Mouse (Mus musculus) neural tube, embryonic 11.5 days (tissue): Measurements from ENCODE around the gene Gpr4. TPM values are rescaled to one million over a fixed set of nuclear protein-coding genes. Genes with fewer than 3 reads are reported as not detected.

Source experiments
- microRNA counts: library from miRNA; unstranded; fragments of <30 nt; microRNA quantifications from one replicate; lab custom pipeline; 2015
- microRNA-seq: library from miRNA; unstranded; fragments of <30 nt; microRNA quantifications from one replicate; pipeline ENCODE4, GENCODE M21; 2016
- polyA plus RNA-seq: library from polyadenylated mRNA; unstranded; fragments of >200 nt; fragmentation: Nextera tagmentation; extraction: Ambion mirVana; gene quantifications from 2 replicates; pipeline ENCODE4 v1.2.1, GENCODE M21; 2014

Gpr4 gene
- polyA plus RNA-seq, 1 experiment from 2014 or later = 2.6 TPM

MicroRNA genes within 50 kb of the gene (microRNA counts, 519-probe panel; counts per million panel counts)
- 171 counts per million, percentile 57 among the panel's probes with 10 or more counts for microRNA mmu-miR-330 (lab: Ali Mortazavi, UCI)

Small RNA genes lying within 50 kb of the gene (microRNA-seq; reads per million reads assigned to microRNA genes)
- 229 reads per million, percentile 61 among the genes with 10 or more reads in this experiment for gene Mir330

Other genes with a start within 250 kb of the Gpr4 start
- gene Nanos2, start 225.1 kb upstream of the Gpr4 start, polyA plus RNA-seq = 0.29 TPM in 1 of 2 replicates, not detected in the other
- 4.4 and 4.7 TPM in 2 replicates for gene Mypop, start 221.3 kb upstream of the Gpr4 start, polyA plus RNA-seq
- 27.2 and 31.4 TPM in 2 replicates for gene Irf2bp1, start 208.5 kb upstream of the Gpr4 start, polyA plus RNA-seq
- gene Foxa3, start 189.0 kb upstream of the Gpr4 start, polyA plus RNA-seq = not detected in 2 replicates
- 30.5 and 35.6 TPM in 2 replicates for gene Sympk, start 188.2 kb upstream of the Gpr4 start, polyA plus RNA-seq
- gene Rsph6a, start 157.8 kb upstream of the Gpr4 start, polyA plus RNA-seq = not detected in 2 replicates
- 29.7 and 31.7 TPM in 2 replicates for gene Dmwd, start 136.3 kb upstream of the Gpr4 start, polyA plus RNA-seq
- 9.4 and 10.2 TPM in 2 replicates for gene Dmpk, start 128.7 kb upstream of the Gpr4 start, polyA plus RNA-seq
- 6.3 and 7.4 TPM in 2 replicates for gene Six5, start 117.9 kb upstream of the Gpr4 start, polyA plus RNA-seq
- 1.3 and 1.4 TPM in 2 replicates for gene Gm4969, start 94.2 kb upstream of the Gpr4 start, polyA plus RNA-seq
- gene Fbxo46, start 92.7 kb upstream of the Gpr4 start, polyA plus RNA-seq = 10.1 and 10.6 TPM in 2 replicates
- gene Qpctl, start 63.2 kb upstream of the Gpr4 start, polyA plus RNA-seq = 12.9 and 13.9 TPM in 2 replicates
- gene Snrpd2, start 62.8 kb upstream of the Gpr4 start, polyA plus RNA-seq = 148 and 152 TPM in 2 replicates
- gene Gipr, start 46.4 kb upstream of the Gpr4 start, polyA plus RNA-seq = 0.69 and 0.76 TPM in 2 replicates
- gene Eml2, start 36.1 kb upstream of the Gpr4 start, polyA plus RNA-seq = 1.3 and 2.0 TPM in 2 replicates
- gene Opa3, start 15.8 kb downstream of the Gpr4 start, polyA plus RNA-seq = 43.7 and 45.9 TPM in 2 replicates
- gene Vasp, start 59.3 kb downstream of the Gpr4 start, polyA plus RNA-seq = 54.6 and 57.6 TPM in 2 replicates
- gene Ppm1n, start 67.5 kb downstream of the Gpr4 start, polyA plus RNA-seq = not detected in 2 replicates
- 58.2 and 60.2 TPM in 2 replicates for gene Rtn2, start 70.1 kb downstream of the Gpr4 start, polyA plus RNA-seq
- 0.07 TPM in 1 of 2 replicates, not detected in the other for gene Fosb, start 97.5 kb downstream of the Gpr4 start, polyA plus RNA-seq
- 91.8 and 93.3 TPM in 2 replicates for gene Ercc1, start 132.2 kb downstream of the Gpr4 start, polyA plus RNA-seq
- 17.8 and 18.0 TPM in 2 replicates for gene Cd3eap, start 146.9 kb downstream of the Gpr4 start, polyA plus RNA-seq
- gene Ppp1r13l, start 147.2 kb downstream of the Gpr4 start, polyA plus RNA-seq = 3.4 and 4.7 TPM in 2 replicates
- gene Ercc2, start 169.5 kb downstream of the Gpr4 start, polyA plus RNA-seq = 12.4 and 14.6 TPM in 2 replicates
- 3.2 and 3.4 TPM in 2 replicates for gene Klc3, start 191.6 kb downstream of the Gpr4 start, polyA plus RNA-seq
- gene Ckm, start 192.2 kb downstream of the Gpr4 start, polyA plus RNA-seq = 0.41 and 0.69 TPM in 2 replicates
- 14.1 and 16.4 TPM in 2 replicates for gene Mark4, start 246.3 kb downstream of the Gpr4 start, polyA plus RNA-seq